Mouse (Mus musculus): ENCODE results near the gene Hcn3.
A peak's percentile ranks its signal among the peaks of the same experiment; 100 is the strongest.

The Hcn3 gene

GRCm38 (mm10) chr3:89159616-89160344, at the start of gene Hcn3:
TSS of gene Hcn3 (minus strand) at chr3:89160196.
- peak; percentile 42 for DNase-seq (ENCODE audit: low spot score)

- DNase-seq (ENCODE audit: low spot score), result no peak
These were observed 49.7 kb upstream of the Hcn3 start for GRCm38 (mm10) chr3:89209731-89210130.

GRCm38 (mm10) chr3:89208736-89209135, 48.7 kb upstream of the Hcn3 start:
- DNase-seq (ENCODE audit: low spot score), result no peak

GRCm38 (mm10) chr3:89208075-89208657, 48.2 kb upstream of the Hcn3 start:
- no peak for DNase-seq (ENCODE audit: low spot score)

- no peak for DNase-seq (ENCODE audit: low spot score)
These were observed 46.7 kb upstream of the Hcn3 start for GRCm38 (mm10) chr3:89206695-89207094.

- no peak for DNase-seq (ENCODE audit: low spot score)
These were observed 46.1 kb upstream of the Hcn3 start for GRCm38 (mm10) chr3:89206079-89206478.

GRCm38 (mm10) chr3:89203142-89203514, 43.1 kb upstream of the Hcn3 start:
- DNase-seq (ENCODE audit: low spot score), result no peak

GRCm38 (mm10) chr3:89202253-89203141, 42.5 kb upstream of the Hcn3 start, which contains the start of gene Gba:
TSS of gene Gba (plus strand) at chr3:89202928.
- peak; percentile 71 for DNase-seq (ENCODE audit: low spot score)

- DNase-seq (ENCODE audit: low spot score), result no peak
These were observed 39.8 kb upstream of the Hcn3 start for GRCm38 (mm10) chr3:89199839-89200238.

- peak; percentile 93 for DNase-seq (ENCODE audit: low spot score)
These were observed 36.2 kb upstream of the Hcn3 start for GRCm38 (mm10) chr3:89195979-89196877.

GRCm38 (mm10) chr3:89193853-89194252, 33.9 kb upstream of the Hcn3 start:
- DNase-seq (ENCODE audit: low spot score), result no peak

GRCm38 (mm10) chr3:89193351-89193750, 33.4 kb upstream of the Hcn3 start:
- DNase-seq (ENCODE audit: low spot score), result no peak

GRCm38 (mm10) chr3:89190436-89190835, 30.4 kb upstream of the Hcn3 start:
- no peak for DNase-seq (ENCODE audit: low spot score)

GRCm38 (mm10) chr3:89188478-89188875, 28.5 kb upstream of the Hcn3 start:
- DNase-seq (ENCODE audit: low spot score), result no peak

GRCm38 (mm10) chr3:89187690-89188477, 27.9 kb upstream of the Hcn3 start:
- no peak for DNase-seq (ENCODE audit: low spot score)

- no peak for DNase-seq (ENCODE audit: low spot score)
These were observed 27.2 kb upstream of the Hcn3 start for GRCm38 (mm10) chr3:89187197-89187596.

GRCm38 (mm10) chr3:89183959-89184315, 23.9 kb upstream of the Hcn3 start:
- no peak for DNase-seq (ENCODE audit: low spot score)

- DNase-seq (ENCODE audit: low spot score), result peak; percentile 84
These were observed 23.3 kb upstream of the Hcn3 start, which contains the start of gene Fam189b for GRCm38 (mm10) chr3:89183058-89183958. TSS of gene Fam189b (plus strand) at chr3:89183143.

- DNase-seq (ENCODE audit: low spot score), result no peak
These were observed 22.6 kb upstream of the Hcn3 start for GRCm38 (mm10) chr3:89182531-89183057.
